Mouse (Mus musculus) forebrain, embryonic 14.5 days (tissue): ENCODE data around the gene Mgst3. TPM values are rescaled to one million over a fixed set of nuclear protein-coding genes. Genes with fewer than 3 reads are reported as not detected.
"Not testable (repeated sequence)": the region's sequence is repeated elsewhere in the genome, so short reads cannot be mapped to it uniquely, and the experiment has no call there.

Experiments
- ATAC-seq: fragments of 200-750 bp; cut with Nextera tagmentation; 2 replicates; pipeline ENCODE4 v1.8.0; 2017; ENCODE audit warnings: mild to moderate bottlenecking, moderate library complexity
- DNase-seq: peaks from one replicate; pipeline ENCODE4 v3.0.0-alpha.2; 2015; ENCODE audit warnings: low spot score
- H3K27ac ChIP-seq: fragments of 300-500 bp; sonication (generic); 2 replicates; pipeline ENCODE4 v1.5.1; 2014; ENCODE audit warnings: low read depth, mild to moderate bottlenecking, control low read depth, low read length, moderate library complexity
- H3K27me3 ChIP-seq: fragments of 300-500 bp; sonication (generic); replicated peaks from 2 replicates; pipeline ENCODE4 v1.6.1; 2014; ENCODE audit warnings: low read length, control low read depth, mixed read lengths; ENCODE audit not compliant: control insufficient read depth, insufficient read depth
- H3K36me3 ChIP-seq: fragments of 300-500 bp; sonication (generic); 2 replicates; pipeline ENCODE4 v1.6.1; 2014; ENCODE audit warnings: low read length, control low read depth; ENCODE audit not compliant: control insufficient read depth, insufficient read depth
- H3K4me1 ChIP-seq: fragments of 300-500 bp; sonication (generic); 2 replicates; pipeline ENCODE4 v1.6.1; 2014; ENCODE audit warnings: antibody characterized with exemption, low read length, control low read depth; ENCODE audit not compliant: control insufficient read depth, insufficient read depth
- H3K4me2 ChIP-seq: fragments of 300-500 bp; sonication (generic); 2 replicates; pipeline ENCODE4 v1.6.1; 2014; ENCODE audit warnings: mild to moderate bottlenecking, control low read depth, low read length
- H3K4me3 ChIP-seq: fragments of 300-500 bp; sonication (generic); 2 replicates; pipeline ENCODE4 v1.5.1; 2014; ENCODE audit warnings: low read depth, low read length, control low read depth
- H3K9ac ChIP-seq: fragments of 300-500 bp; sonication (generic); 2 replicates; pipeline ENCODE4 v1.6.1; 2014; ENCODE audit warnings: mild to moderate bottlenecking, low read length, control low read depth, moderate library complexity
- H3K9me3 ChIP-seq: fragments of 300-500 bp; sonication (generic); replicated peaks from 2 replicates; pipeline ENCODE4 v1.6.1; 2016; ENCODE audit warnings: low read length, control low read depth, mixed read lengths; ENCODE audit not compliant: control insufficient read depth
- WGBS: fragments of 180-500 bp; shearing (Covaris S2); extraction: QIAGEN DNeasy Blood & Tissue Kit; methylation state at CpG from one replicate; pipeline ENCODE4 v1.1.7; 2014; 5-methylcytosine and 5-hydroxymethylcytosine counted together
- polyA plus RNA-seq: library from polyadenylated mRNA; unstranded; fragments of >200 nt; fragmentation: Nextera tagmentation; extraction: Ambion mirVana; gene quantifications from 2 replicates; pipeline ENCODE4 v1.2.1, GENCODE M21; 2014

Mgst3 gene
- polyA plus RNA-seq, 1 experiment from 2014 or later: 138 TPM

DNA sequence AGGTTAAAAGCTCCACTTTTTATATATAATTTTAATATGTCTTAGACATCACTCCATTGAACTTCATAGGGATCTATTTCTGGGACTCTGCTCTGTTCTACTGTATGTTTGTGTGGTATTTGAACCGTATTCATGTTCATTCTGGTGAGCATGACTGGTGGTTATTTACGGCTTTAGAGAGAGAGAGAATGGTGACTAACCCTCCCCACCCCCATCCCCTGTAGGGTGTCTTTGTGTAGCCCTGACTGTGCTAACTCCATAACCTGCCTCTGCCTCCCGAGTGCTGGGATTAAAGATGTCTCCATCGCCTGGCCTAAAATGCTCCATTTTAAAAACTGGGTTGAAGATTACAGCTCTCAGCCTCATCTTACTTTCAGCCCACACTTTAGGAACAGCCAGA, 33.4 kb downstream of the Mgst3 start:
- Histone ChIP-seq H3K9me3 (no peaks in the 10 kb centered on the region), H3K4me1 (no peaks in the 10 kb centered on the region), H3K36me3 (peaks cover 31% of the 10 kb centered on the region), H3K9ac (no peak overlapping the region), H3K27ac (no peak overlapping the region), H3K4me2 (no peak overlapping the region), H3K4me3 (no peak overlapping the region), H3K27me3 (no peaks in the 10 kb centered on the region)
- ATAC-seq (no peak), DNase-seq (no peak)
- WGBS: 33% methylated on average over 4 of the region's 4 CpGs

DNA sequence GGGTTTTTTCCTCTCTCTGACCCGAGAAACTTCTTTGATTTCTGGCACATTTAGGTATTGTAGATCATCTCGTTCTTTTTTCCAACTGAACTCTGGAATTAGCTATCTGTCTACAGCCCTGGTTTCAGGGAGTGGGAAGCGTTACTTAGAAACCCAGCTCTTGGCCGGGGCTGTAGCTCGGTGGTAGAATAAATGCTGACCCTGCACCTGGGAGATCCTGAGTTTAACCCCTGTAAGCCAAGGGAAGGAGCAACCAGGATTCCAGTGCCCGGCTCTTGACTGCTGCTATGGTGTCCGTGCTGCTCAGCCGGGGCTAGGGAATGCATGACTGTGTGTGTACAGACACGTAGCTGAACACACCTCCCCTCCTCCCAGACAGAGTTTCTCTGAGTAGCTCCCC, 34.9 kb downstream of the Mgst3 start:
- no peaks in the 10 kb centered on the region for H3K4me1 ChIP-seq
- no peak for ATAC-seq
- no peak for DNase-seq
- H3K4me3 ChIP-seq: no peak overlapping the region
- H3K9ac ChIP-seq: no peak overlapping the region
- H3K4me2 ChIP-seq: no peak overlapping the region
- 84% methylated on average over 9 of the region's 9 CpGs for WGBS
- H3K27ac ChIP-seq: no peak overlapping the region
- peaks cover 32% of the 10 kb centered on the region for H3K36me3 ChIP-seq
- no peaks in the 10 kb centered on the region for H3K9me3 ChIP-seq
- H3K27me3 ChIP-seq: no peaks in the 10 kb centered on the region

- Histone ChIP-seq H3K4me3 (no peak overlapping the region), H3K4me2 (no peak overlapping the region), H3K27ac (no peak overlapping the region), H3K4me1 (no peaks in the 10 kb centered on the region), H3K9ac (no peak overlapping the region), H3K27me3 (no peaks in the 10 kb centered on the region), H3K9me3 (no peaks in the 10 kb centered on the region), H3K36me3 (peaks cover 32% of the 10 kb centered on the region)
- no peak for ATAC-seq
- 95% methylated on average over 9 of the region's 9 CpGs for WGBS
- no peak for DNase-seq
These were observed 36.3 kb downstream of the Mgst3 start for GRCm38 (mm10) chr1:167357387-167357786.

GRCm38 (mm10) chr1:167352403-167352802, 41.2 kb downstream of the Mgst3 start:
- Histone ChIP-seq H3K4me3 (no peak overlapping the region), H3K27ac (no peak overlapping the region), H3K4me2 (no peak overlapping the region), H3K9ac (no peak overlapping the region), H3K4me1 (no peaks in the 10 kb centered on the region), H3K36me3 (peaks cover 20% of the 10 kb centered on the region), H3K27me3 (no peaks in the 10 kb centered on the region), H3K9me3 (no peaks in the 10 kb centered on the region)
- DNase-seq (no peak), ATAC-seq (no peak)
- WGBS: 92% methylated on average over 14 of the region's 14 CpGs

DNA sequence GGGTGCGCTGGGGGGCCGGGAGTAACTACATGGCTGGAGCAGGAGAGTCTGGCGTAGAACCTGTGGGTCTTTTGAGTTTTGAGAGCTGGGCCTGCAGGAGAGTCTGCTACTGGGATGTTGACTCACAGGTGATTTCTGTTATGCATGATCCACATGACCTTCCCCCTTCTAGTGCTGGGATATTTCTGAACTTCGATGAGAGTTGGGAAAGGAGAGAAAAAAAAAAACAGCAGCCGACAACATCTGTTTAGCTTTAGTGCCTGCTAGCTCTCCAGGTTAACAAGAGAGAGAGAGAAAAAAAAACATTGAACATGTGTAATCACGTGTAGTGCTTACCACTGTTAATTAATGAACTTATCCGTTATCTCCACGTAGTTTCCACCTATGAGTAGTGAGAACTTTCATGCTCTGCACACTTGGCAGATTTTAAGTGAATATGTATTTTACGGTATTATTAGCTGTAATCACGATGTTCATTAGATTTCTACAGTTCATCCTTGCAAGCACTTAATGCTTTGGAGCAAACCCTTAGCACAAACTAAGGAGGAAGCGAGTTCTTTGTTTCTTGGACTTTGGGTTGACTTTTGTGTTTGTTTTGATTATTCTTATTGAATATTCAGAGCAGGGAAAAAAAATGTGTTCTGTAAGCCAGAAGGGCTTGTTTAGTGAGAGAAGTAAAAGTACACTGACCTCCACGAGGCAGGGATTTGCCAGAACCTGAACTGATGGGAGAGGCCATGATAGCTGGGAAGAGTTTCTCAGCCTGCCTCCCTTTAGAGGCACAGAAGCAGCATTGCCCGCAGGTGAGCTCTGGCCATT, 42.8 kb downstream of the Mgst3 start:
- DNase-seq: no peak
- H3K4me3 ChIP-seq: peak overlapping the region; percentile 68
- H3K9me3 ChIP-seq: no peaks in the 10 kb centered on the region
- WGBS: 33% methylated on average over 13 of the region's 13 CpGs
- no peak for ATAC-seq
- H3K9ac ChIP-seq: peak overlapping the region; percentile 81
- no peaks in the 10 kb centered on the region for H3K27me3 ChIP-seq
- no peak overlapping the region for H3K27ac ChIP-seq
- H3K4me2 ChIP-seq: peak overlapping the region; percentile 82
- H3K36me3 ChIP-seq: peaks cover 9% of the 10 kb centered on the region
- H3K4me1 ChIP-seq: no peaks in the 10 kb centered on the region

DNA sequence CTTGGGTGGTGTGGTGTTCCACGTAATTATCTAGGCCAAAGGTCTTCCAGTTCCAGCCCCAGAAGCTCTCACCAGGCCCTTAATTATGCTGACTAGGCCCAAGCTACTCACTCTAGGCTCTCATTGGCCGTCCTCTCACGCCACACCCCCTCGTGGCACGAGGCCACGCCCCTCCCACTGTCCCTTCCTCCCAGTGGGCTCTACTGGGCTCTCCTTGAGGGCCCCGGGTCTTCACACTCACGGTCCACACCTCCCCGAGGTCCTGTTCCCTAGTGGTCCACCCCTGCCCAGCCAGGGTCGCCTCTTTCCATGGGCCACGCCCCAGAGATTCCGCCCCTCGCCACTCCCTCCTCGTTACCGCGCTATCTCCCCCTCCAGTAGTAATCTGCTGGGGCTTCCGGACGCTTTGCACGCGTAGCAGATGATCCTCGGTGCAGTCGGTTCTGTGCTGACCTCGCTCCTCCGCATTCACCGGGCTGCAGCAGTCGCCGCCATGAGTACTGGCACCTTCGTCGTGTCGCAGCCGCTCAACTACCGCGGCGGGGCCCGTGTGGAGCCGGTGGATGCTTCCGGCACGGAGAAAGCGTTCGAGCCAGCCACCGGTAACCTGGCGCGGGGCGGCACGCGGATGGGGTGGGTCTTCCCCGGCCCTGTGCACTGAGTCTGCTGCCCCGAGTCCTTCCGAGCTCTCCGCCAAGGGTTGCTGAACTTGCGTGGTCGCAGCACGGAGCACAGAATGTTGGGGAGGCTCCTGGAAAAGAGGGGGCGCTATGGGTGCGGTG, 43.6 kb downstream of the Mgst3 start, which contains the start of gene Aldh9a1:
Gene Aldh9a1, plus strand, starts transcription at position 177 of the 782 bp plus-strand sequence.
- Histone ChIP-seq H3K9me3 (no peaks in the 10 kb centered on the region), H3K27me3 (no peaks in the 10 kb centered on the region)

DNA sequence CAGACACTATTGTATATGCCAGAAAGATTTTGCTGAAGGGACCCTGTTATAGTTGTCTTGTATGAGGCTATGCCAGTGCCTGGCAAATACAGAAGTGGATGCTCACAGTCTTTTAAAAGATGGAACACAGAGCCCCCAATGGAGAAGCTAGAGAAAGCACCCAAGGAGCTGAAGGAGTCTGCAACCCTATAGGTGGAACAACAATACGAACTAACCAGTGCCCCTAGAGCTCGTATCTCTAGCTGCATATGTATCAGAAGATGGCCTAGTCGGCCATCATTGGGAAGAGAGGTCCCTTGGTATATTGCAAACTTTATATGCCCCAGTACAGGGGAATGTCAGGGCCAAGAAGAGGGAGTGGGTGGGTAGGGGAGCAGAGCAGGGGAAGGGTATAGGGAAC, 44.4 kb downstream of the Mgst3 start:
- H3K9me3 ChIP-seq, H3K4me3 ChIP-seq, H3K4me1 ChIP-seq, H3K36me3 ChIP-seq, H3K27ac ChIP-seq, DNase-seq, ATAC-seq, H3K9ac ChIP-seq, H3K27me3 ChIP-seq, H3K4me2 ChIP-seq: not testable (repeated sequence)
- WGBS: 48% methylated on average over 3 of the region's 3 CpGs

More for the DNA sequence above, 43.6 kb downstream of the Mgst3 start, which contains the start of gene Aldh9a1:
- Histone ChIP-seq H3K36me3 (peaks cover 6% of the 10 kb centered on the region; the same call in 1 of the 2 replicates), H3K4me1 (no peaks in the 10 kb centered on the region), H3K27ac (peak within 1 kb of the TSS; percentile 52; the same call in 1 of the 2 replicates), H3K4me2 (peak within 1 kb of the TSS; percentile 82), H3K4me3 (peak within 1 kb of the TSS; percentile 68), H3K9ac (peak within 1 kb of the TSS; percentile 81)
- under 1% methylated on average over 55 of the region's 55 CpGs for WGBS
- DNase-seq (peak; percentile 88), ATAC-seq (peak; percentile 98)

- not testable (repeated sequence) for H3K4me1 ChIP-seq, H3K4me3 ChIP-seq, H3K4me2 ChIP-seq, H3K9me3 ChIP-seq, H3K27ac ChIP-seq, DNase-seq, H3K36me3 ChIP-seq, ATAC-seq, H3K27me3 ChIP-seq, H3K9ac ChIP-seq
- 94% methylated on average over 10 of the region's 10 CpGs for WGBS
These were observed 47.6 kb downstream of the Mgst3 start for GRCm38 (mm10) chr1:167345994-167346520.
